Mouse (Mus musculus) hindbrain, embryonic 12.5 days (tissue): ENCODE measurements at regions not wholly inside any gene's neighbourhood (a gene's known extent, or its start where the extent isn't known, plus 50 kb on each side); places are given as distances from the start of the nearest gene placed in this dataset.

ENCODE experiments used
- ATAC-seq: fragments of 200-750 bp; cut with Nextera tagmentation; 2 replicates; pipeline ENCODE4 v1.8.0; 2017; ENCODE audit warnings: moderate TSS enrichment; ENCODE audit not compliant: low FRiP score
- H3K27ac ChIP-seq: fragments of 300-500 bp; sonication (generic); 2 replicates; pipeline ENCODE4 v1.5.1; 2016; ENCODE audit warnings: mild to moderate bottlenecking
- H3K27me3 ChIP-seq: fragments of 300-500 bp; sonication (generic); 2 replicates; pipeline ENCODE4 v1.6.1; 2016; ENCODE audit warnings: mild to moderate bottlenecking
- H3K36me3 ChIP-seq: fragments of 300-500 bp; sonication (generic); 2 replicates; pipeline ENCODE4 v1.6.1; 2016; ENCODE audit warnings: mild to moderate bottlenecking
- H3K4me1 ChIP-seq: fragments of 300-500 bp; sonication (generic); 2 replicates; pipeline ENCODE4 v1.6.1; 2016
- H3K4me2 ChIP-seq: fragments of 300-500 bp; sonication (generic); replicated peaks from 2 replicates; pipeline ENCODE4 v1.6.1; 2016; ENCODE audit warnings: mild to moderate bottlenecking
- H3K4me3 ChIP-seq: fragments of 300-500 bp; sonication (generic); 2 replicates; pipeline ENCODE4 v1.5.1; 2016; ENCODE audit warnings: mild to moderate bottlenecking
- H3K9ac ChIP-seq: fragments of 300-500 bp; sonication (generic); 2 replicates; pipeline ENCODE4 v1.6.1; 2016; ENCODE audit warnings: mild to moderate bottlenecking, moderate library complexity
- H3K9me3 ChIP-seq: fragments of 300-500 bp; sonication (generic); replicated peaks from 2 replicates; pipeline ENCODE4 v1.6.1; 2016; ENCODE audit warnings: mild to moderate bottlenecking
- WGBS: fragments of 180-500 bp; shearing (Covaris S2); methylation state at CpG from one replicate; pipeline ENCODE4 v1.1.7; 2016; 5-methylcytosine and 5-hydroxymethylcytosine counted together

DNA sequence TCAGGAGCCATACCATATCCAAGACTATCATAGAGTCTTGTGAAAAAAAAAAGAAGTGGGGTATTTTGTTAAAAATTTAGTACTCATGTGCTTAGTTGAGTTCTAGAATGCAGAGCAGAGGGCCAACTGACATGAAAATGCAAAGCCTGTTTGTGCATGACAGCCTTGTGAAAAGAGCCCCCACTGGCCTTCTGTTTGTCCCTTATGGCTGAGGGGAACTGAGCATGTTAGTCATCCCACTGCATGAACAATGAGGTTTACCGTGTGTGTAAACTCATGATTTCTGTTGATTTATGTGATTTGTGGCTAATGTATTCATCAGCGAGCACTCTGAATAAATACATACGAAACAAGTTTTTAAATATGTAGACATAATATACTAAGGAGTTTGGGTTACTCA is 266.1 kb upstream of the Nox3 start:
- no peak for ATAC-seq
- no peaks in the 10 kb centered on the region for H3K36me3 ChIP-seq
- WGBS: 74% methylated on average over 3 of the region's 3 CpGs
- no peak overlapping the region for H3K4me2 ChIP-seq
- no peaks in the 10 kb centered on the region for H3K27me3 ChIP-seq
- H3K4me3 ChIP-seq: no peak overlapping the region
- no peaks in the 10 kb centered on the region for H3K4me1 ChIP-seq
- H3K27ac ChIP-seq: no peak overlapping the region
- H3K9me3 ChIP-seq: no peaks in the 10 kb centered on the region
- H3K9ac ChIP-seq: no peak overlapping the region

DNA sequence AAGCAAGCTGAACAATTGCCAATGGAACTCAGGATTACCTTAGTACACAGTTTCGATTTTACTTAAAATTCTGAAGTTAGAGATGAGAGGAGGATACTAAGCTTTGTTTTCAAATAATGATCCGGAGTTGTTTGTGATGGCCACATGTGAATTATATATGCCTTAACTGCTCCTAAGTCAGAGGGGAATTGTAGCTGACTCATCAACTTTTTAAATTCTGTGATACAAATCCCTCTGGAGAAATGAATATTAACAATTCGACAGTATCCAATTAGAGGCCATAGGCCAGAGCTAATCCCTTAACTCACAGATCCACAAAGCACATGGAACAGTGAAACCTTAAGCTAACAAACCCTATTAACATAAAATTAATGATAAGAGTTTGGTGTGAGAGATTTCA is 250.5 kb upstream of the Nox3 start:
- Histone ChIP-seq H3K9me3 (no peaks in the 10 kb centered on the region), H3K4me1 (no peaks in the 10 kb centered on the region), H3K4me3 (no peak overlapping the region), H3K27ac (no peak overlapping the region), H3K9ac (no peak overlapping the region), H3K27me3 (no peaks in the 10 kb centered on the region), H3K36me3 (no peaks in the 10 kb centered on the region), H3K4me2 (no peak overlapping the region)
- ATAC-seq: no peak
- WGBS: 89% methylated on average over 3 of the region's 3 CpGs

DNA sequence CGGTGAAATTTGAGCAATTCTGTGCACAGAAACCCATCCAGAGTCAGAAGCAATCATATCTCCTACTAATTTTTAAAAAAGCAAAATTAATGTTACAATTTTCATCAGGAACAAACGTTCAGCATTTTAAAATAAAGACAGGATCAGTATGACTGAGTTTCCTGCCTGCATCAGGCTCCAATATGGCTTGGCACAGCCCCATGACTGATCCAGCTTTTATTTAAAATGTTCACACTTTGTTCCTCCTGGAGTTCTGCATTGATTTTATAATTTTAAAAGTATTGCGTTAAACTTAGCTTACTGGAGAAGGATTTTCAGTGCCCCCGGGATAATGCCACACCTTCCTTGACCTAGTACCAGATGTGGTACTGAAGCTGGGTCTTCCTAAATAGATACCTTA is 240.3 kb upstream of the Nox3 start:
- Histone ChIP-seq H3K4me1 (no peaks in the 10 kb centered on the region), H3K9ac (no peak overlapping the region), H3K27me3 (no peaks in the 10 kb centered on the region), H3K4me2 (no peak overlapping the region), H3K36me3 (no peaks in the 10 kb centered on the region), H3K4me3 (no peak overlapping the region), H3K9me3 (no peaks in the 10 kb centered on the region), H3K27ac (no peak overlapping the region)
- no peak for ATAC-seq
- WGBS: 82% methylated on average over 4 of the region's 4 CpGs

DNA sequence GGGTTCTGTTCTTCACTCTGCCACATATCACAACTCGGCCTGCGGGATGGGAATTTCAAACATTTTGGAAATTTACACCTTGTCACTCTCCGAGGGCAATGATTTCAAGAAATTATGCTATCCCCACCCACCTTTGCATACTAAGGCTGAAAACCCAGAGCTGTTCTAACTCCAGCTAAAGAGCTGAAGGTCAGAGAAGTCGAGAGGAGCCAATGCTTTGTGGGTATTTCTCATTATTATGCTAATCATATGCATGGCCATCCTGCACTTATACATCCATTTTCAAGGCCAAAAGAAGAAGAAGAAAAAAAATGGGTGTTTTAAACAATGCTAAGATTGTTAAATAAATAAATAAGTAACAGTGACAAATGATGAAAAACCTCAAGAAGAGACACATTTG is 237.1 kb upstream of the Nox3 start:
- ATAC-seq: no peak
- WGBS: 53% methylated on average over 4 of the region's 4 CpGs

DNA sequence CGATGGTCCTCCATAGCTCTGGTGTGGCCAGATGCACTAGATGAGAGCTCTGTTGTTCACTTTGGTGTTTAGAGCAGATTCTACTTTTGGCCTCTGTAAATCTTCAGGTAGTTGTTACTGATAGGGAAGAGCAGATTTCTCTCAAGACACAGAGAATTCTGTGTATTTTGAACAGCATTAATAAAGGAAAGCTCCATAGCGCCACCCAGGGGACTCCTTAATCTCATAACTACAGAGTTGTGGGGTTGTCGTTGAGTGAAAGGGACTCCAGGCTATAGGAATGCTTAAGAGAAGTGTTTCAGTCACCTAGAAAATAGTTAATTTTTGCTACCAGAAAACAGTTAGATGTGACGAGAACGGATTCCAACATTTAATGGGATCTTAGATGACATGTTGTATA is 236.0 kb upstream of the Nox3 start:
- Histone ChIP-seq H3K27me3 (no peaks in the 10 kb centered on the region), H3K36me3 (no peaks in the 10 kb centered on the region), H3K9me3 (no peaks in the 10 kb centered on the region), H3K27ac (no peak overlapping the region), H3K4me2 (no peak overlapping the region), H3K9ac (no peak overlapping the region), H3K4me3 (no peak overlapping the region), H3K4me1 (no peaks in the 10 kb centered on the region)
- WGBS: 82% methylated on average over 5 of the region's 5 CpGs
- ATAC-seq: no peak

More for the DNA sequence above, 237.1 kb upstream of the Nox3 start:
- H3K9ac ChIP-seq: no peak overlapping the region
- H3K36me3 ChIP-seq: no peaks in the 10 kb centered on the region
- H3K9me3 ChIP-seq: no peaks in the 10 kb centered on the region
- no peak overlapping the region for H3K4me3 ChIP-seq
- H3K4me1 ChIP-seq: no peaks in the 10 kb centered on the region
- H3K4me2 ChIP-seq: no peak overlapping the region
- H3K27ac ChIP-seq: no peak overlapping the region
- no peaks in the 10 kb centered on the region for H3K27me3 ChIP-seq

DNA sequence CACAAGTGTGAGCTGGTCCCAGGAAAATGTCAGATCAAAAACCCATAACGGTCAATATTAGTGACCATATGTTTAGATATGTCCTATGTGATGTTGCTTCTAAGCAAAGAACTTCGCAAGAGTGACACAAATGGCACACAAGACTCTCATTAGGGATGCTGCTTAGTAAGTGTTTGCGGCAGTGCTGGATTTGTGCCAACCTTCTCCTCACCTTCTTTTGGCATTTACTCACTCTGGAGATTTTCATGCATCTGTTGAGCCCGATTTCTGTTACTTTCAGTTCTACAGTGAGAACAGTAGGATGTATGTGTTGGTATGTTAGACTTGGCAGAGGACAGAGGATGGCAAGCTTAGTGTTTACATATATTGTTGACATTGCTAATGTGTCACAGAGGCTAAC is 231.0 kb upstream of the Nox3 start:
- no peak for ATAC-seq
- H3K4me2 ChIP-seq: no peak overlapping the region
- no peak overlapping the region for H3K27ac ChIP-seq
- no peaks in the 10 kb centered on the region for H3K4me1 ChIP-seq
- no peak overlapping the region for H3K4me3 ChIP-seq
- H3K27me3 ChIP-seq: no peaks in the 10 kb centered on the region
- 82% methylated on average over 4 of the region's 4 CpGs for WGBS
- no peaks in the 10 kb centered on the region for H3K36me3 ChIP-seq
- H3K9ac ChIP-seq: no peak overlapping the region
- H3K9me3 ChIP-seq: no peaks in the 10 kb centered on the region

DNA sequence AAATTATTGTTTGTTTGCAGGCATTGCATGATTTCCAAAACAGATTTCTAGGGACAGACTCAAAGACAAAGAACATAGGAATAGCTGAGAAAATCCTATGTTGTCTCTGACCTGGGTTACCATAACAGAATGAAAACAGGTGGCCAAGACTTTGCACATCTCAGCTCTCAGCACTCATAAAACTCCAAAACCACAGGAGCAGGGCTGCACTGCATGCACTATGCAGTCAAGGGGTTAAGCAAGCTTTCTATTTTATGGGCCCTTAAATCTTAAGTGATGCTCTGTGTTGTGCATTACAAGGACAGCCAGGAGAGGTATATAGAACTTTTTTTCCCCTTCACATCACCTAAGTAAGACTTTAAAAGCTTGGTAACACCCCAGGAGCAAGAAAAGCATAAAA is 224.2 kb upstream of the Nox3 start:
- H3K9ac ChIP-seq: no peak overlapping the region
- no peak overlapping the region for H3K4me3 ChIP-seq
- H3K36me3 ChIP-seq: no peaks in the 10 kb centered on the region
- H3K4me1 ChIP-seq: no peaks in the 10 kb centered on the region
- no peak overlapping the region for H3K27ac ChIP-seq
- no peaks in the 10 kb centered on the region for H3K27me3 ChIP-seq
- no peak for ATAC-seq
- no peaks in the 10 kb centered on the region for H3K9me3 ChIP-seq
- H3K4me2 ChIP-seq: no peak overlapping the region

DNA sequence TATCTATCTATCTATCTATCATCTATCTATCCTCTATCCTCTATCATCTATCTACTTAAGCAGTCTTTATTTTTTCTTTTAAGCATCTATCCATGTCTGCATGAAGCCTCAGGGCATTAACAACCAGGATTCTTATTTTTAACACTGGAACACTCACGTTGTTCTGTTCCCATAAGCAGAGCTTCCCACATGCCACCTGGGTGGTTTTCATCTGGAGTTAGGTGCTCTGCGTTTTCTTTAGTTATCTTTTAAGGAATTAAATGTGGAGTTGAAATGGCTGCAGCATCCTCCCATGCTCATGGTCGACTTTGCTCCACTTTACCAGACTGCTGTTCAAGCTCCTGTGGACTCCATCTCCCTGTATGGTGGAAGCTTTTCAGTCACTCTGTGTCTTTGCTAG is 196.8 kb upstream of the Nox3 start:
- Histone ChIP-seq H3K9ac (no peak overlapping the region), H3K4me2 (no peak overlapping the region), H3K4me1 (no peaks in the 10 kb centered on the region), H3K27me3 (no peaks in the 10 kb centered on the region), H3K27ac (no peak overlapping the region), H3K9me3 (no peaks in the 10 kb centered on the region), H3K4me3 (no peak overlapping the region), H3K36me3 (no peaks in the 10 kb centered on the region)
- 87% methylated on average over 3 of the region's 3 CpGs for WGBS
- no peak for ATAC-seq

DNA sequence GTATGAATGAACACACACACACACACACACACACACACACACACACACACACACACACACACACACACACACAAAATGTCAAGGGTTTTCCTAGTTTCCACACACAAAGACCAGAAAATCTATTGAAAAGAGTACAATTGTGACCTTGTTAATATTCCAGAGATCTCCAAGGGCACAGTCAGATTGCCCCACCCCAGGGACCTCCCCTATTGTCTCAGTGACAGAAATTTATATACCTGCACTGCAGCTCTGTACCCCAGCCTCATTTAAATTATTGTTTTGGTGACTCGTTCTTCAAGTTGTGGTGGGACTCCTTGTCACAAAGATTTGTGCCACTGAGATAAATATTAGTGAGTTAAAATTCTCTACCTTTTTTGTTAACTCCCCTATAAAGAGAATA is 187.1 kb upstream of the Nox3 start:
- ATAC-seq: no peak

DNA sequence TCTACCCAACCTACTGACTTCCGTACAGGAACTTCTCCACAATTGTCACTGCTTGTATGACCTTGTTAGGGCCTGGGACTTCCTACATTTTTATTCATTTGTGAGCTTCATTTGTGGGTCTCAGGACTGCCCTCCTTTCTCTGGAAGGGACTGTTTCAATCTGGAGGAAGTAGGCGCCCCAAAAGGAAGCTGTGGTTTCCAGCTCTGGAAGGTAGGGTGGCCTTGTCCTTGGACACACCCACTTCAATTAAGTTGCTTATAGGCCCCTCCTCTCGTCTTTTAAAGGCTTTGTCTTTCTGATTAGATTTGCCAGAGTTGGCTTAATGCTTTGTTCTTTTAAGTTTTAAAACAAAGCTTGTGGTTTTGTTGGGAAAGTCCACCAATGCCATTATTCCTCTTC is 183.0 kb upstream of the Nox3 start:
- Histone ChIP-seq H3K4me3 (no peak overlapping the region), H3K27me3 (no peaks in the 10 kb centered on the region), H3K36me3 (no peaks in the 10 kb centered on the region), H3K4me2 (no peak overlapping the region), H3K9ac (no peak overlapping the region), H3K27ac (no peak overlapping the region), H3K9me3 (no peaks in the 10 kb centered on the region; the same call in 1 of the 2 replicates), H3K4me1 (no peaks in the 10 kb centered on the region)
- ATAC-seq: no peak
- 59% methylated on average over 3 of the region's 3 CpGs for WGBS

More for the DNA sequence above, 187.1 kb upstream of the Nox3 start:
- Histone ChIP-seq H3K4me3 (no peak overlapping the region), H3K27me3 (no peaks in the 10 kb centered on the region), H3K27ac (no peak overlapping the region), H3K9me3 (no peaks in the 10 kb centered on the region), H3K9ac (no peak overlapping the region), H3K4me1 (no peaks in the 10 kb centered on the region), H3K36me3 (no peaks in the 10 kb centered on the region), H3K4me2 (no peak overlapping the region)
- WGBS: 46% methylated on average over 1 of the region's 1 CpGs

DNA sequence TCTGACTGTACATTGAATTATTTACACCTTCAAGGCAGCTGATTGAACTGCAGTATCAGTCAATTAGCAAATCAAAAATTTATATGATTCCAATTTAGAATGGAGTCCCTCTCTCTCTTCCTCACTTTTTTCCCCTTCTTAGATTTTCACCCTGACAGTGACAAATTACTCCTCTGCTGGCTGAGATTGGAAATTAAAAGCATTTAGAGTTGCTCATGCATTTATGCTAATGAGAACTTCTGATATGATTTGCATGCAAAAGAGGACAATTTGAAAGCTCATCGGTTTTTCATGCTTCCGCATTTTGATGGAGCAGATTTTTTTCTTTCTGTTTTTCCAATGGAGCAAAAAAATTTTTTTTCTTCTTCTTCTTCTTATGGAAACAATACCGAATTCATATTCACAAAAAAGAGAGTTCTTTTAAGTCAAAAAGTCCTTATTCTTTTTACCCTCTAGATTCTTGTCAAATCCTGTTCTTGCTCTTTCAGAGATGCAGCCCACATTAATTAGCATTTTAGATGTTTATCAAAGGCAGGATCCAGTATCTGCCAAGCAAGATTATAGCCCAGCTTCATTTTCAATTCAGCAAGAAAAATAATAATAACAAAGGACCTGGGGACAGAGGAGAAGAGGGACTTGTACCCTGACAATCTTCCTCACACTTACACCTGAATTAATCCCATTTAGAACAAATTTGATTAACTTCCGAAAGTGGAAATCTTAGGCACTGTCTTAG is 173.6 kb upstream of the Nox3 start:
- peak; percentile 58; the same call in 1 of the 2 replicates for ATAC-seq
- Histone ChIP-seq H3K36me3 (no peaks in the 10 kb centered on the region), H3K4me2 (no peak overlapping the region), H3K27me3 (no peaks in the 10 kb centered on the region), H3K9ac (no peak overlapping the region), H3K27ac (0 out of 2 replicates have a peak overlapping the region, but pooled peaks have one; percentile 7), H3K4me1 (0 out of 2 replicates have a peak, but pooled peaks cover 2% of the 10 kb centered on the region), H3K4me3 (no peak overlapping the region), H3K9me3 (no peaks in the 10 kb centered on the region)
- 43% methylated on average over 4 of the region's 4 CpGs for WGBS

DNA sequence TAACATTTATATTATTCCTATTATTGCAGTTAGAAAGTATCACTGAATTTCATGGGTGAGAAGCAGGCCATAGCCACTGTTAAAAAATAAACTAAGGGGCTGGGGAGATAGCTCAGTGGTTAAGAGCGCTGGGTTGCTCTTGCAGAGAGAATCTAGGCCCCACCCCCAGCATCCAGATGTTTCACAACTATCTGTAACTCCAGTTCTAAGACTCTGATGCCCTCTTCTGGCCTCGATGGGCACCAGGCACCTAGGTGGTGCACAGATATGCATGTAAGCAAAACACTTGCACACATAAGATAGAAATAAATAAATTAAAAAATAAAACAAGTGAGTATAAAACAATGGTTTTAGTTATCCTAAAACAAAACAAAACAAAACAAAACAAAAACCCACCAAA is 166.3 kb upstream of the Nox3 start:
- no peak for ATAC-seq
- Histone ChIP-seq H3K9ac (no peak overlapping the region), H3K4me3 (no peak overlapping the region), H3K27me3 (no peaks in the 10 kb centered on the region), H3K4me2 (no peak overlapping the region), H3K4me1 (no peaks in the 10 kb centered on the region), H3K9me3 (no peaks in the 10 kb centered on the region), H3K36me3 (no peaks in the 10 kb centered on the region), H3K27ac (no peak overlapping the region)
- WGBS: 21% methylated on average over 2 of the region's 2 CpGs

DNA sequence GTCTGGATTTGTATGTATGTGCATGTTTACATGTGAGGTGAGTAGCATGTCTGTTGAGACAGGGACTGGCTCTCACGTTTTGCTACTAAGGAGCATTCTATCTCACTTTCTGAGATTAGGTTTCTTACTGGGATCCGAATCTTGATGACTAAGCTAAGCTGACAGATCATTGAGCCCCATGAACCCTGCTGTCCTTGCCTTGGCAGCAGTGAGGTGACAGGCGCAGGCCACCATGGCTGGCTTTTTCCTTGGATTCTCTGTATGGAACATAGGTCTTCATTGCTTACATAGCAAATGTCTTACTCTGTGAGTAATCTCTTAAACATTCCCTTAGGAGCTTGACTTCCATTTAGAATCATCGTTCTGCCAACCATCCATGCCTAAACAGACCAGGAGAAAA is 140.3 kb upstream of the Nox3 start:
- 77% methylated on average over 4 of the region's 4 CpGs for WGBS
- Histone ChIP-seq H3K9me3 (no peaks in the 10 kb centered on the region), H3K36me3 (no peaks in the 10 kb centered on the region), H3K4me3 (no peak overlapping the region), H3K9ac (no peak overlapping the region), H3K27ac (no peak overlapping the region), H3K4me1 (no peaks in the 10 kb centered on the region), H3K27me3 (no peaks in the 10 kb centered on the region), H3K4me2 (no peak overlapping the region)
- no peak for ATAC-seq
